Mouse (Mus musculus) cerebellum, adult (tissue): ENCODE measurements around the gene Map3k20.

Experiments
- ATAC-seq: cut with Nextera tagmentation; 2 replicates; pipeline ENCODE4 v1.9.2; 2017; ENCODE audit warnings: mild to moderate bottlenecking, moderate library complexity, mixed read lengths; ENCODE audit not compliant: insufficient number of reproducible peaks, low FRiP score, low TSS enrichment

The Map3k20 gene

GRCm38 (mm10) chr2:72278247-72278873 lies 7.1 kb upstream of the Map3k20 start:
- no peak for ATAC-seq

- ATAC-seq = no peak
These were observed 4.9 kb upstream of the Map3k20 start for GRCm38 (mm10) chr2:72280524-72280923.

- ATAC-seq = no peak
These were observed 3.5 kb upstream of the Map3k20 start for GRCm38 (mm10) chr2:72281971-72282370.

GRCm38 (mm10) chr2:72282733-72283132 lies 2.7 kb upstream of the Map3k20 start:
- ATAC-seq = no peak

- ATAC-seq = no peak
These were observed 748 bp upstream of the Map3k20 start for GRCm38 (mm10) chr2:72284689-72285088.

GRCm38 (mm10) chr2:72285888-72286661 lies 638 bp downstream of the Map3k20 start:
- peak; percentile 64 for ATAC-seq

- no peak for ATAC-seq
These were observed 1.7 kb downstream of the Map3k20 start for GRCm38 (mm10) chr2:72287142-72287541.

- ATAC-seq = no peak
These were observed 3.6 kb downstream of the Map3k20 start for GRCm38 (mm10) chr2:72288932-72289534.

- ATAC-seq = no peak
These were observed 5.7 kb downstream of the Map3k20 start for GRCm38 (mm10) chr2:72291103-72291502.

- ATAC-seq = no peak
These were observed 7.1 kb downstream of the Map3k20 start for GRCm38 (mm10) chr2:72292573-72292972.

- ATAC-seq = no peak
These were observed 9.6 kb downstream of the Map3k20 start for GRCm38 (mm10) chr2:72294994-72295393.

GRCm38 (mm10) chr2:72296984-72297715 lies 11.7 kb downstream of the Map3k20 start:
- ATAC-seq = no peak

- ATAC-seq = no peak
These were observed 12.3 kb downstream of the Map3k20 start for GRCm38 (mm10) chr2:72297716-72298082.

- no peak for ATAC-seq
These were observed 13.0 kb downstream of the Map3k20 start for GRCm38 (mm10) chr2:72298406-72298805.

GRCm38 (mm10) chr2:72301194-72301916 lies 15.9 kb downstream of the Map3k20 start:
- ATAC-seq = no peak

GRCm38 (mm10) chr2:72305738-72306137 lies 20.3 kb downstream of the Map3k20 start:
- ATAC-seq = no peak

- no peak for ATAC-seq
These were observed 22.9 kb downstream of the Map3k20 start for GRCm38 (mm10) chr2:72308351-72308750.

GRCm38 (mm10) chr2:72308981-72309380 lies 23.5 kb downstream of the Map3k20 start:
- no peak for ATAC-seq

- ATAC-seq = no peak
These were observed 26.0 kb downstream of the Map3k20 start for GRCm38 (mm10) chr2:72311486-72311885.

GRCm38 (mm10) chr2:72313312-72313711 lies 27.9 kb downstream of the Map3k20 start:
- no peak for ATAC-seq
